15 mouse cellular contexts compared by ENCODE assay signal in the genomic region with DNA sequence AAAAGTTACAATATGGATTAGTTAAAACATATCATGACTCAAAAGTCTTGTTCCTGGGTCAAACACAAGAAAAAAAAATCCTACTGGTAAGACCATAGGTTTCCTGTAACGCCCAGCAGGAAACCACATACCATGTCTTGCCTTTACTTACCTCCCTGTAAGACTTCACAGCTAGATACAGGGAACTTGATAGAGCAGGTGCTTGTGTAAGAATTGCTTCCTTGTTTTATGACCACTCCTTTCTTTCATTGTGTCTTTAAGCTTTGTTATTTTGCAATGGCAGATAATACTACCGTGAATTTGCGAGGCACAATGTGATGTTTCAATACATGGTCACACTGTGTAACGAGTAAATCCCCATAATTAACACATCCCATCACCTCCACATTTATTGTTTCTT.
A peak's percentile ranks its signal among the peaks of the same experiment; 100 is the strongest.
DNase-seq lines count a peak whose midpoint lies in the region; ATAC-seq lines count a peak whose summit lies in the region.
"Had no signal": no experiment of that assay in that cellular context is flagged by ENCODE, and none has a peak within 500 bp of the region (broad histone marks: within the 10 kb centered on the region; RNA-seq: fewer than 3 reads in every experiment).

No protein-coding gene starts in this region.

- DNase-seq in 416B (ENCODE audit: low read depth) = peak; percentile 10
- DNase-seq in adrenal gland, postnatal 4 days (ENCODE audit: low spot score in 2 of 2) = no peak
- no peak for DNase-seq in lung, postnatal 36 days
- DNase-seq: adrenal gland, adult 2 months; adrenal gland, postnatal 10 days; adrenal gland, postnatal 25 days; cerebellum, adult 11-12 months; cerebellum, adult 2 months; cerebellum, adult 9-10 months; cerebellum, postnatal 10 days; cerebellum, postnatal 25 days; forebrain, postnatal 0 days had no signal

- peak; percentile 87 for ATAC-seq in granulocyte monocyte progenitor cell, adult 5-6 weeks (replicated peaks; ENCODE audit: poor library complexity, severe bottlenecking)
- ATAC-seq in megakaryocyte progenitor cell, adult 5-6 weeks (replicated peaks; ENCODE audit: poor library complexity) = peak; percentile 88
- ATAC-seq: forebrain, embryonic 15.5 days; forebrain, postnatal 0 days had no signal
